Mouse (Mus musculus) midbrain, embryonic 11.5 days (tissue): Measurements from ENCODE around the gene Prkce. TPM values are rescaled to one million over a fixed set of nuclear protein-coding genes. Genes with fewer than 3 reads are reported as not detected.
A peak's percentile ranks its signal among the peaks of the same experiment; 100 is the strongest.

ENCODE experiments used
- ATAC-seq: fragments of 200-750 bp; cut with Nextera tagmentation; 2 replicates; pipeline ENCODE4 v1.8.0; 2017; ENCODE audit warnings: moderate TSS enrichment, moderate library complexity; ENCODE audit not compliant: low FRiP score
- DNase-seq: peaks from one replicate; pipeline ENCODE4 v3.0.0; 2015; ENCODE audit warnings: low spot score; ENCODE audit errors: missing footprints
- H3K27ac ChIP-seq: fragments of 300-500 bp; sonication (generic); 2 replicates; pipeline ENCODE4 v1.5.1; 2014; ENCODE audit warnings: low read depth, low read length
- H3K27me3 ChIP-seq: fragments of 300-500 bp; sonication (generic); 2 replicates; pipeline ENCODE4 v1.6.1; 2014; ENCODE audit warnings: mild to moderate bottlenecking, low read length, moderate library complexity, mixed read lengths; ENCODE audit not compliant: control insufficient read depth, insufficient read depth
- H3K36me3 ChIP-seq: fragments of 300-500 bp; sonication (generic); 2 replicates; pipeline ENCODE4 v1.6.1; 2014; ENCODE audit warnings: mild to moderate bottlenecking, low read length, moderate library complexity, mixed read lengths; ENCODE audit not compliant: control insufficient read depth, insufficient read depth
- H3K4me1 ChIP-seq: fragments of 300-500 bp; sonication (generic); 2 replicates; pipeline ENCODE4 v1.6.1; 2014; ENCODE audit warnings: low read length; ENCODE audit not compliant: control insufficient read depth, insufficient read depth
- H3K4me2 ChIP-seq: fragments of 300-500 bp; sonication (generic); 2 replicates; pipeline ENCODE4 v1.6.1; 2014; ENCODE audit warnings: mild to moderate bottlenecking, moderate library complexity
- H3K4me3 ChIP-seq: fragments of 300-500 bp; sonication (generic); 2 replicates; pipeline ENCODE4 v1.5.1; 2014; ENCODE audit warnings: low read depth, low read length
- H3K9ac ChIP-seq: fragments of 300-500 bp; sonication (generic); 2 replicates; pipeline ENCODE4 v1.6.1; 2014; ENCODE audit warnings: low read length
- H3K9me3 ChIP-seq: fragments of 300-500 bp; sonication (generic); 2 replicates; pipeline ENCODE4 v1.6.1; 2016; ENCODE audit warnings: low read length; ENCODE audit not compliant: control insufficient read depth
- WGBS: fragments of 180-500 bp; shearing (Covaris S2); extraction: QIAGEN DNeasy Blood & Tissue Kit; methylation state at CpG from one replicate; pipeline ENCODE4 v1.1.7; 2014; 5-methylcytosine and 5-hydroxymethylcytosine counted together
- polyA plus RNA-seq: library from polyadenylated mRNA; unstranded; fragments of >200 nt; fragmentation: Nextera tagmentation; extraction: Ambion mirVana; gene quantifications from 2 replicates; pipeline ENCODE4 v1.2.1, GENCODE M21; 2014

The Prkce gene
- polyA plus RNA-seq, 1 experiment from 2014 or later: 3.5 TPM

- H3K9ac ChIP-seq: no peak overlapping the region
- ATAC-seq (no peak), DNase-seq (no peak)
- H3K4me1 ChIP-seq: peaks cover 5% of the 10 kb centered on the region; the same call in 1 of the 2 replicates
- no peaks in the 10 kb centered on the region for H3K36me3 ChIP-seq
- H3K4me2 ChIP-seq: no peak overlapping the region
- no peak overlapping the region for H3K4me3 ChIP-seq
- H3K27ac ChIP-seq: no peak overlapping the region
- WGBS: 84% methylated on average over 19 of the region's 19 CpGs
- no peaks in the 10 kb centered on the region for H3K27me3 ChIP-seq
- no peaks in the 10 kb centered on the region for H3K9me3 ChIP-seq
These were observed 136.0 kb downstream of the Prkce start for GRCm38 (mm10) chr17:86303401-86304243.

GRCm38 (mm10) chr17:86304923-86305630 lies 137.5 kb downstream of the Prkce start:
- no peak overlapping the region for H3K27ac ChIP-seq
- 83% methylated on average over 17 of the region's 17 CpGs for WGBS
- no peak for DNase-seq

GRCm38 (mm10) chr17:86306161-86306560 lies 138.6 kb downstream of the Prkce start:
- no peaks in the 10 kb centered on the region for H3K4me1 ChIP-seq
- H3K4me3 ChIP-seq: no peak overlapping the region
- WGBS: 95% methylated on average over 7 of the region's 7 CpGs
- H3K9ac ChIP-seq: no peak overlapping the region
- DNase-seq: no peak
- no peaks in the 10 kb centered on the region for H3K9me3 ChIP-seq
- no peak for ATAC-seq
- H3K27ac ChIP-seq: no peak overlapping the region
- no peaks in the 10 kb centered on the region for H3K27me3 ChIP-seq
- H3K36me3 ChIP-seq: no peaks in the 10 kb centered on the region
- no peak overlapping the region for H3K4me2 ChIP-seq

More at GRCm38 (mm10) chr17:86304923-86305630, 137.5 kb downstream of the Prkce start:
- H3K4me1 ChIP-seq: peaks cover 4% of the 10 kb centered on the region; the same call in 1 of the 2 replicates
- no peak overlapping the region for H3K4me2 ChIP-seq
- H3K9ac ChIP-seq: no peak overlapping the region
- no peaks in the 10 kb centered on the region for H3K9me3 ChIP-seq
- no peak overlapping the region for H3K4me3 ChIP-seq
- H3K36me3 ChIP-seq: no peaks in the 10 kb centered on the region
- ATAC-seq: no peak
- no peaks in the 10 kb centered on the region for H3K27me3 ChIP-seq

GRCm38 (mm10) chr17:86313413-86314139 lies 146.0 kb downstream of the Prkce start:
- ATAC-seq: no peak
- no peak for DNase-seq
- WGBS: 85% methylated on average over 8 of the region's 8 CpGs
- H3K27me3 ChIP-seq: no peaks in the 10 kb centered on the region
- H3K4me1 ChIP-seq: no peaks in the 10 kb centered on the region
- H3K9me3 ChIP-seq: no peaks in the 10 kb centered on the region
- H3K9ac ChIP-seq: no peak overlapping the region
- H3K4me3 ChIP-seq: no peak overlapping the region
- H3K36me3 ChIP-seq: no peaks in the 10 kb centered on the region
- no peak overlapping the region for H3K4me2 ChIP-seq
- no peak overlapping the region for H3K27ac ChIP-seq

GRCm38 (mm10) chr17:86315874-86316273 lies 148.3 kb downstream of the Prkce start:
- Histone ChIP-seq H3K9ac (no peak overlapping the region), H3K27me3 (no peaks in the 10 kb centered on the region), H3K4me2 (no peak overlapping the region), H3K27ac (no peak overlapping the region), H3K9me3 (no peaks in the 10 kb centered on the region), H3K4me1 (no peaks in the 10 kb centered on the region), H3K36me3 (no peaks in the 10 kb centered on the region), H3K4me3 (no peak overlapping the region)
- DNase-seq: peak; percentile 71
- WGBS: 95% methylated on average over 4 of the region's 4 CpGs
- ATAC-seq: no peak

- H3K4me2 ChIP-seq: no peak overlapping the region
- no peak overlapping the region for H3K4me3 ChIP-seq
- no peak for ATAC-seq
- H3K27me3 ChIP-seq: no peaks in the 10 kb centered on the region
- no peak for DNase-seq
- no peaks in the 10 kb centered on the region for H3K9me3 ChIP-seq
- H3K4me1 ChIP-seq: no peaks in the 10 kb centered on the region
- WGBS: 88% methylated on average over 5 of the region's 5 CpGs
- no peak overlapping the region for H3K27ac ChIP-seq
- no peak overlapping the region for H3K9ac ChIP-seq
- no peaks in the 10 kb centered on the region for H3K36me3 ChIP-seq
These were observed 149.2 kb downstream of the Prkce start for GRCm38 (mm10) chr17:86316771-86317170.

GRCm38 (mm10) chr17:86317197-86317596 lies 149.6 kb downstream of the Prkce start:
- H3K27ac ChIP-seq: no peak overlapping the region
- ATAC-seq: no peak
- H3K4me2 ChIP-seq: no peak overlapping the region
- H3K36me3 ChIP-seq: no peaks in the 10 kb centered on the region
- no peak for DNase-seq
- H3K9ac ChIP-seq: no peak overlapping the region
- H3K27me3 ChIP-seq: no peaks in the 10 kb centered on the region
- no peaks in the 10 kb centered on the region for H3K9me3 ChIP-seq
- no peak overlapping the region for H3K4me3 ChIP-seq
- no peaks in the 10 kb centered on the region for H3K4me1 ChIP-seq
- 93% methylated on average over 4 of the region's 4 CpGs for WGBS

GRCm38 (mm10) chr17:86319967-86320602 lies 152.5 kb downstream of the Prkce start:
- H3K4me1 ChIP-seq: no peaks in the 10 kb centered on the region
- no peak for DNase-seq
- 89% methylated on average over 13 of the region's 13 CpGs for WGBS

More at GRCm38 (mm10) chr17:86319967-86320602, 152.5 kb downstream of the Prkce start:
- H3K27me3 ChIP-seq: no peaks in the 10 kb centered on the region
- H3K9ac ChIP-seq: no peak overlapping the region
- H3K4me3 ChIP-seq: no peak overlapping the region
- H3K27ac ChIP-seq: no peak overlapping the region
- H3K36me3 ChIP-seq: no peaks in the 10 kb centered on the region
- no peaks in the 10 kb centered on the region for H3K9me3 ChIP-seq
- ATAC-seq: no peak
- no peak overlapping the region for H3K4me2 ChIP-seq
